Comparison of ENCODE assay signal across 10 mouse cellular contexts in the genomic region with DNA sequence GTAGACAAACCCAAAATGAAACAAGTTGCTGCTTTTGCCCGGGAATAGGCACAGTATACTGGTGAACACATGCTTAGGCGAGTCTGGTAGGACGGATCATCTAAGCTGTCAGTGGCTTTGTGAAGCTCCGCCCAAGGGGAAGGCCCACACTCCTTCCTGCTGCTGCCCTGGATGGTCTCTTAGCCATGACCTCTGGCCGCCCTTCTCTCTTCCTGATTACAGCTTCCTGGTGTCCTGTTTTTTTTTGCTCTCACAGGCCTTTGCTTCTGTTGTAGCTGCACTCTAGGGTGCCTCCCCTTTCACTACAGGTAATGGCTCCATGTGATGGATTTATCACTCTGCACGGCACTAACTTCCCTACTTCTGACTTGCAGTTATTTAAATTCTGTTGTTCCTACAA.
DNase-seq lines count a peak whose midpoint lies in the region; ATAC-seq and TF ChIP-seq lines count a peak whose summit lies in the region.
"Had no signal": no experiment of that assay in that cellular context is flagged by ENCODE, and none has a peak within 500 bp of the region (broad histone marks: within the 10 kb centered on the region; RNA-seq: fewer than 3 reads in every experiment).

No protein-coding gene starts in this region.

- intact Hi-C loops in heart, postnatal 10 days (cut with DNase I) = loop anchor here (5.0 to 10.0 kb wide), 2 partner anchors 169 to 193 kb away; no protein-coding TSS in a partner anchor

- H3K9ac ChIP-seq in limb, embryonic 11.5 days (ENCODE audit: low read length) = no peak overlapping the region
- H3K9ac ChIP-seq in stomach, embryonic 15.5 days = no peak overlapping the region

- DNase-seq in limb, embryonic 11.5 days (ENCODE audit: low spot score) = no peak
- DNase-seq in limb, embryonic 10.5 days (ENCODE audit: low spot score) = no peak
- peak; percentile 71 to 75 for DNase-seq in heart, postnatal 10 days
- DNase-seq in large intestine, adult 2 months (ENCODE audit: low read depth, low spot score) = peak; percentile 27
- DNase-seq in cerebellum, postnatal 4 days (ENCODE audit: low spot score in 2 of 2) = no peak
- no peak for DNase-seq in layer of hippocampus, adult 2 months (ENCODE audit: low spot score in 2 of 2)
- no peak for DNase-seq in right cerebral cortex, postnatal 14 days
- DNase-seq: cerebellum, adult 18-20 months had no signal

- no peak overlapping the region for H3K27ac ChIP-seq in limb, embryonic 11.5 days (replicated peaks; ENCODE audit: low read depth, low read length)
- H3K27ac ChIP-seq in limb, embryonic 10.5 days = no peak overlapping the region
- H3K27ac ChIP-seq in stomach, embryonic 15.5 days = 0 out of 2 replicates have a peak overlapping the region, but pooled peaks have one; percentile 3
- H3K27ac ChIP-seq in layer of hippocampus, adult 2 months = no peak overlapping the region
- H3K27ac ChIP-seq: hindbrain, embryonic 10.5 days had no signal

- H3K9me3 ChIP-seq in limb, embryonic 11.5 days (ENCODE audit: control insufficient read depth, low read length) = no peaks in the 10 kb centered on the region
- no peaks in the 10 kb centered on the region for H3K9me3 ChIP-seq in limb, embryonic 10.5 days (replicated peaks)
- H3K9me3 ChIP-seq in stomach, embryonic 15.5 days = no peaks in the 10 kb centered on the region
- H3K9me3 ChIP-seq: hindbrain, embryonic 10.5 days had no signal

- no peak overlapping the region for H3K4me2 ChIP-seq in limb, embryonic 11.5 days (ENCODE audit: low read depth, severe bottlenecking)
- H3K4me2 ChIP-seq in stomach, embryonic 15.5 days = no peak overlapping the region

- 0 out of 2 replicates have a peak, but pooled peaks cover 2% of the 10 kb centered on the region for H3K4me1 ChIP-seq in limb, embryonic 11.5 days (ENCODE audit: control insufficient read depth, insufficient read depth, low read length)
- peaks cover 17% of the 10 kb centered on the region for H3K4me1 ChIP-seq in limb, embryonic 10.5 days
- H3K4me1 ChIP-seq in stomach, embryonic 15.5 days = no peaks in the 10 kb centered on the region

- H3K4me3 ChIP-seq in limb, embryonic 11.5 days (ENCODE audit: low read depth, low read length) = no peak overlapping the region
- no peak overlapping the region for H3K4me3 ChIP-seq in limb, embryonic 10.5 days
- no peak overlapping the region for H3K4me3 ChIP-seq in stomach, embryonic 15.5 days (replicated peaks)
- no peak overlapping the region for H3K4me3 ChIP-seq in layer of hippocampus, adult 2 months
- H3K4me3 ChIP-seq: hindbrain, embryonic 10.5 days had no signal

- no peak for TF ChIP-seq CTCF in layer of hippocampus, adult 2 months (conservative IDR thresholded peaks at IDR 0.05)

- H3K27me3 ChIP-seq in limb, embryonic 11.5 days (ENCODE audit: control insufficient read depth, insufficient read depth, low read length) = no peaks in the 10 kb centered on the region
- H3K27me3 ChIP-seq in limb, embryonic 10.5 days (ENCODE audit: low read depth, poor library complexity, severe bottlenecking) = no peaks in the 10 kb centered on the region
- H3K27me3 ChIP-seq in stomach, embryonic 15.5 days (replicated peaks) = no peaks in the 10 kb centered on the region

- 0 out of 2 replicates have a peak, but pooled peaks have one; percentile 35 for ATAC-seq in limb, embryonic 11.5 days (ENCODE audit: insufficient number of reproducible peaks, low FRiP score, low TSS enrichment, low read depth)
- ATAC-seq in stomach, embryonic 15.5 days (ENCODE audit: insufficient read depth, low FRiP score, low read depth) = no peak

- H3K36me3 ChIP-seq in limb, embryonic 11.5 days (ENCODE audit: control insufficient read depth, insufficient read depth, low read length) = no peaks in the 10 kb centered on the region
- H3K36me3 ChIP-seq in limb, embryonic 10.5 days = no peaks in the 10 kb centered on the region
- no peaks in the 10 kb centered on the region for H3K36me3 ChIP-seq in stomach, embryonic 15.5 days
- H3K36me3 ChIP-seq: hindbrain, embryonic 10.5 days had no signal

- WGBS in limb, embryonic 11.5 days = 51% methylated on average over 6 of the region's 6 CpGs
- 37% methylated on average over 6 of the region's 6 CpGs for WGBS in limb, embryonic 10.5 days
- 39% methylated on average over 6 of the region's 6 CpGs for WGBS in large intestine, adult 2 months
- WGBS in stomach, embryonic 15.5 days = 68% methylated on average over 6 of the region's 6 CpGs

Comparison
In these comparisons a context has a peak if more than half of its experiments do, and no peak if none do; other contexts are left out.
1. DNase-seq: peak in heart, postnatal 10 days (2 of 2) and large intestine, adult 2 months (single experiment); none in limb, embryonic 11.5 days (single experiment), limb, embryonic 10.5 days (single experiment), cerebellum, postnatal 4 days (0 of 2), layer of hippocampus, adult 2 months (0 of 2) and right cerebral cortex, postnatal 14 days (single experiment).